Mouse (Mus musculus) MEL (cell line): ENCODE measurements around the gene Itga9.

ENCODE experiments used
- BHLHE40 ChIP-seq: IDR thresholded peaks from 2 replicates; pipeline ENCODE4 v1.6.1; 2012; ENCODE audit warnings: low read depth, mild to moderate bottlenecking, inconsistent platforms, low read length, improper control_type of control experiment, borderline replicate concordance
- CHD1 ChIP-seq: IDR thresholded peaks from 2 replicates; pipeline ENCODE4 v1.6.1; 2012; ENCODE audit warnings: low read depth, mild to moderate bottlenecking, inconsistent platforms, low read length, improper control_type of control experiment
- CHD2 ChIP-seq: IDR thresholded peaks from 2 replicates; pipeline ENCODE4 v1.6.1; 2011; ENCODE audit warnings: low read length, improper control_type of control experiment
- CTCF ChIP-seq, 3 experiments: IDR thresholded peaks in 2 of 3; conservative IDR thresholded peaks in 1 of 3; 2 replicates each; pipeline ENCODE4 v1.5.1; 2011 to 2012; ENCODE audit warnings: low read length in 3 of 3, low read depth in 2 of 3, mild to moderate bottlenecking in 2 of 3, improper control_type of control experiment in 1 of 3, inconsistent platforms in 1 of 3, mixed read lengths in 1 of 3, moderate library complexity in 1 of 3; ENCODE audit not compliant: control insufficient read depth in 1 of 3, insufficient read depth in 1 of 3, poor library complexity in 1 of 3, severe bottlenecking in 1 of 3
- GABPA ChIP-seq: IDR thresholded peaks from 2 replicates; pipeline ENCODE4 v1.6.1; 2012; ENCODE audit warnings: low read depth, mild to moderate bottlenecking, inconsistent platforms, low read length, improper control_type of control experiment, moderate library complexity
- GATA1 ChIP-seq: IDR thresholded peaks from 2 replicates; pipeline ENCODE4 v1.6.1; 2011; ENCODE audit warnings: low read depth, low read length, improper control_type of control experiment
- KAT2A ChIP-seq: conservative IDR thresholded peaks from 2 replicates; pipeline ENCODE4 v1.6.1; 2012; ENCODE audit warnings: low read depth, low read length, improper control_type of control experiment, inconsistent platforms
- MAX ChIP-seq: IDR thresholded peaks from 2 replicates; pipeline ENCODE4 v1.6.1; 2011; ENCODE audit warnings: low read length, improper control_type of control experiment
- POLR2A ChIP-seq, 2 experiments: IDR thresholded peaks; 2 replicates each; pipeline ENCODE4 v1.6.1; 2011 to 2012; ENCODE audit warnings: low read length in 2 of 2, mild to moderate bottlenecking in 2 of 2, control low read depth in 1 of 2, improper control_type of control experiment in 1 of 2, low read depth in 1 of 2, moderate library complexity in 1 of 2; ENCODE audit not compliant: control insufficient read depth in 1 of 2, insufficient read depth in 1 of 2, poor library complexity in 1 of 2
- POLR2AphosphoS5 ChIP-seq: IDR thresholded peaks from 2 replicates; pipeline ENCODE4 v1.6.1; 2012; ENCODE audit warnings: low read depth, borderline replicate concordance, mild to moderate bottlenecking, inconsistent platforms, low read length, moderate library complexity, mixed read lengths
- SMC3 ChIP-seq: IDR thresholded peaks from 2 replicates; pipeline ENCODE4 v1.6.1; 2011; ENCODE audit warnings: low read depth, low read length, improper control_type of control experiment

DNA sequence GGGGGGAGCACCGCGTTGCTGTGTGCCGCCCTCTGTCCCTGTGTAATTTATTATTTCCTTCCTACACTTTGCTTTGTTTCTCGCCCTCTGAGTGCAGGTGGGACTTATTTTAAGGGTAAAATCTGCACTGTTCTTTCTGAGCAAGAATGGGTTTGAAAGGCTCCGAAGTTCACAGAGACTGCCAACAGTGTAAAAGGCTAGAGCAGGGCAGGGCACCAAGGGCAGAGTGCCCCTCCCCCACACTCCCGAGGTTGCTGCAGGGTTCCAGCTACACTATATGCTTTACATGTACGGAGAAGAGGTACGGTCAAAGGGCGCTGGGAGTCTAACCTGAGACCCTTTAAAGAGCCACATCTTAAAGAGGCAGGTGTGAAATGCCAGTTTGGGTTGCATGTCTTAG lies 104.1 kb downstream of the Itga9 start:
- no peak for TF ChIP-seq CTCF (IDR thresholded peaks at IDR 0.05 in 2 of 3, conservative IDR thresholded peaks at IDR 0.05 in 1 of 3; ENCODE audit: control insufficient read depth in 1 of 3, insufficient read depth in 1 of 3, low read depth in 2 of 3, low read length in 3 of 3, poor library complexity in 1 of 3, severe bottlenecking in 1 of 3)
- no peak for TF ChIP-seq GATA1
- TF ChIP-seq GABPA: no peak
- TF ChIP-seq BHLHE40: no peak
- no peak for TF ChIP-seq POLR2A (IDR thresholded peaks at IDR 0.05; ENCODE audit: control insufficient read depth in 1 of 2, insufficient read depth in 1 of 2, low read depth in 1 of 2, low read length in 2 of 2, poor library complexity in 1 of 2)
- no peak for TF ChIP-seq CHD1
- no peak for TF ChIP-seq SMC3
- no peak for TF ChIP-seq KAT2A
- TF ChIP-seq CHD2: no peak
- TF ChIP-seq MAX: no peak
- no peak for TF ChIP-seq POLR2AphosphoS5
